Mouse (Mus musculus): ENCODE measurements around the gene Dand5. TPM values are rescaled to one million over a fixed set of nuclear protein-coding genes. Genes with fewer than 3 reads are reported as not detected.

Gene Dand5
- polyA plus RNA-seq, 1 experiment = 2.9 TPM

GRCm38 (mm10) chr8:84845355-84846093, 22.9 kb upstream of the Dand5 start:
- peak; percentile 25 for DNase-seq
- peaks cover 9% of the 10 kb centered on the region for H3K4me1 ChIP-seq (ENCODE audit: control insufficient read depth, insufficient read depth, low read length)
- peak overlapping the region; percentile 88 for H3K4me3 ChIP-seq (replicated peaks; ENCODE audit: extremely low read depth, low read depth, low read length)
- TF ChIP-seq POLR2A (IDR thresholded peaks at IDR 0.05; ENCODE audit: borderline replicate concordance, extremely low read depth, low read depth, low read length) = no peak
- peak; percentile 44; the same call in 1 of the 2 replicates for TF ChIP-seq CTCF (IDR thresholded peaks at IDR 0.05; ENCODE audit: insufficient read depth, low read length)
- WGBS = 7% methylated on average over 12 of the region's 12 CpGs

- WGBS = 63% methylated on average over 9 of the region's 9 CpGs
- DNase-seq = no peak
- Histone ChIP-seq H3K4me3 (replicated peaks; ENCODE audit: extremely low read depth, low read depth, low read length) (no peak overlapping the region), H3K4me1 (ENCODE audit: control insufficient read depth, insufficient read depth, low read length) (peaks cover 9% of the 10 kb centered on the region)
- TF ChIP-seq POLR2A (IDR thresholded peaks at IDR 0.05; ENCODE audit: borderline replicate concordance, extremely low read depth, low read depth, low read length) (no peak), CTCF (IDR thresholded peaks at IDR 0.05; ENCODE audit: insufficient read depth, low read length) (no peak)
Observed at GRCm38 (mm10) chr8:84844397-84845070, 21.9 kb upstream of the Dand5 start.

- H3K4me3 ChIP-seq (replicated peaks; ENCODE audit: extremely low read depth, low read depth, low read length) = no peak overlapping the region
- H3K4me1 ChIP-seq (ENCODE audit: control insufficient read depth, insufficient read depth, low read length) = peaks cover 9% of the 10 kb centered on the region
- DNase-seq = no peak
- WGBS = 65% methylated on average over 1 of the region's 1 CpGs
- TF ChIP-seq POLR2A (IDR thresholded peaks at IDR 0.05; ENCODE audit: borderline replicate concordance, extremely low read depth, low read depth, low read length) = no peak
- TF ChIP-seq CTCF (IDR thresholded peaks at IDR 0.05; ENCODE audit: insufficient read depth, low read length) = no peak
Observed at GRCm38 (mm10) chr8:84841514-84841913, 18.9 kb upstream of the Dand5 start.

- Histone ChIP-seq H3K4me1 (ENCODE audit: control insufficient read depth, insufficient read depth, low read length) (peaks cover 7% of the 10 kb centered on the region), H3K4me3 (replicated peaks; ENCODE audit: extremely low read depth, low read depth, low read length) (peak within 1 kb of the TSS; percentile 86)
- TF ChIP-seq CTCF (IDR thresholded peaks at IDR 0.05; ENCODE audit: insufficient read depth, low read length) (no peak), POLR2A (IDR thresholded peaks at IDR 0.05; ENCODE audit: borderline replicate concordance, extremely low read depth, low read depth, low read length) (peak; percentile 82; the same call in 1 of the 2 replicates)
- whole genome bisulfite sequencing = under 1% methylated on average over 55 of the region's 55 CpGs
- DNase-seq = peak; percentile 87
Observed at GRCm38 (mm10) chr8:84840248-84840999, 17.8 kb upstream of the Dand5 start, which contains the start of gene Rad23a. TSS of gene Rad23a (minus strand) at chr8:84840665.

GRCm38 (mm10) chr8:84839875-84840247, 17.2 kb upstream of the Dand5 start:
- TF ChIP-seq CTCF (IDR thresholded peaks at IDR 0.05; ENCODE audit: insufficient read depth, low read length) (no peak), POLR2A (IDR thresholded peaks at IDR 0.05; ENCODE audit: borderline replicate concordance, extremely low read depth, low read depth, low read length) (no peak)
- H3K4me3 ChIP-seq (replicated peaks; ENCODE audit: extremely low read depth, low read depth, low read length) = peak overlapping the region; percentile 86
- WGBS = under 1% methylated on average over 7 of the region's 7 CpGs
- no peak for DNase-seq
- peaks cover 6% of the 10 kb centered on the region for H3K4me1 ChIP-seq (ENCODE audit: control insufficient read depth, insufficient read depth, low read length)

- WGBS = 83% methylated on average over 2 of the region's 2 CpGs
- DNase-seq = no peak
- TF ChIP-seq POLR2A (IDR thresholded peaks at IDR 0.05; ENCODE audit: borderline replicate concordance, extremely low read depth, low read depth, low read length) = no peak
- no peak for TF ChIP-seq CTCF (IDR thresholded peaks at IDR 0.05; ENCODE audit: insufficient read depth, low read length)
- H3K4me1 ChIP-seq (ENCODE audit: control insufficient read depth, insufficient read depth, low read length) = peaks cover 3% of the 10 kb centered on the region
- H3K4me3 ChIP-seq (replicated peaks; ENCODE audit: extremely low read depth, low read depth, low read length) = no peak overlapping the region
Observed at GRCm38 (mm10) chr8:84839411-84839810, 16.8 kb upstream of the Dand5 start.

- TF ChIP-seq CTCF (IDR thresholded peaks at IDR 0.05; ENCODE audit: insufficient read depth, low read length) = no peak
- TF ChIP-seq POLR2A (IDR thresholded peaks at IDR 0.05; ENCODE audit: borderline replicate concordance, extremely low read depth, low read depth, low read length) = no peak
- 82% methylated on average over 5 of the region's 5 CpGs for WGBS
- peaks cover 3% of the 10 kb centered on the region for H3K4me1 ChIP-seq (ENCODE audit: control insufficient read depth, insufficient read depth, low read length)
- no peak overlapping the region for H3K4me3 ChIP-seq (replicated peaks; ENCODE audit: extremely low read depth, low read depth, low read length)
- DNase-seq = no peak
Observed at GRCm38 (mm10) chr8:84838513-84838912, 15.9 kb upstream of the Dand5 start.

GRCm38 (mm10) chr8:84837912-84838470, 15.4 kb upstream of the Dand5 start:
- TF ChIP-seq POLR2A (IDR thresholded peaks at IDR 0.05; ENCODE audit: borderline replicate concordance, extremely low read depth, low read depth, low read length) (no peak), CTCF (IDR thresholded peaks at IDR 0.05; ENCODE audit: insufficient read depth, low read length) (no peak)
- 85% methylated on average over 15 of the region's 15 CpGs for WGBS
- no peak for DNase-seq
- H3K4me1 ChIP-seq (ENCODE audit: control insufficient read depth, insufficient read depth, low read length) = peaks cover 3% of the 10 kb centered on the region
- no peak overlapping the region for H3K4me3 ChIP-seq (replicated peaks; ENCODE audit: extremely low read depth, low read depth, low read length)
